Mouse (Mus musculus) thymus, adult 2 months (tissue): ENCODE measurements at regions not wholly inside any gene's neighbourhood (a gene's known extent, or its start where the extent isn't known, plus 50 kb on each side); places are given as distances from the start of the nearest gene placed in this dataset.

ENCODE experiments used
- CTCF ChIP-seq: fragments of 200-500 bp; IDR thresholded peaks from 2 replicates; pipeline ENCODE4 v1.5.1; 2012; ENCODE audit warnings: mild to moderate bottlenecking, control low read depth, low read length, moderate library complexity, borderline replicate concordance; ENCODE audit not compliant: control insufficient read depth, poor library complexity, insufficient read depth; ENCODE audit errors: extremely low read depth
- POLR2A ChIP-seq: fragments of 200-500 bp; IDR thresholded peaks from 2 replicates; pipeline ENCODE4 v1.6.1; 2012; ENCODE audit warnings: mild to moderate bottlenecking, low read length, control low read depth, moderate library complexity; ENCODE audit not compliant: control insufficient read depth, poor library complexity, insufficient read depth; ENCODE audit errors: extremely low read depth

DNA sequence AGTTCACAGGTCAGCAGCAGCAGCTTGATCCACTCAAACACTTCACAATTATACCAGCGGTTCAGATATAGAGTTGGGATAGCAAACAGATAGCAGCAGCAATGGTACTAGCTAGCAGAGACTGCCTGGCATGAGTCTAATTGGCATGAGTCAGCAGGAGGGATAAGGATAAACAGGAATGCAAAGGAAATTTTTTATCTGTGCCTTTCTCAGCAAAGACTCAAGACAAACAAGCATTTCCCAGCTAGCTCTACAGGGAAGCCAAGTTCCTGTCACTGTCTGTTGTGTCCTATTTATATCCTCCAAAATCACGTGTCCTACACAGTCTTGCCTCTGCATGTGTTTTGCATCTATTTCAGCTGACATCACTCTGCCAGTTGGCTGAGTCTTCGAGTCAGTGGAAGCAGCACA lies 80.7 kb upstream of the Dnajc1 start:
- TF ChIP-seq CTCF = no peak
- no peak for TF ChIP-seq POLR2A
